Mouse (Mus musculus): Measurements from ENCODE around the gene Fam196b. TPM values are rescaled to one million over a fixed set of nuclear protein-coding genes. Genes with fewer than 3 reads are reported as not detected.

Fam196b gene
- polyA plus RNA-seq, 1 experiment from 2014 or later: 0.12 TPM

DNA sequence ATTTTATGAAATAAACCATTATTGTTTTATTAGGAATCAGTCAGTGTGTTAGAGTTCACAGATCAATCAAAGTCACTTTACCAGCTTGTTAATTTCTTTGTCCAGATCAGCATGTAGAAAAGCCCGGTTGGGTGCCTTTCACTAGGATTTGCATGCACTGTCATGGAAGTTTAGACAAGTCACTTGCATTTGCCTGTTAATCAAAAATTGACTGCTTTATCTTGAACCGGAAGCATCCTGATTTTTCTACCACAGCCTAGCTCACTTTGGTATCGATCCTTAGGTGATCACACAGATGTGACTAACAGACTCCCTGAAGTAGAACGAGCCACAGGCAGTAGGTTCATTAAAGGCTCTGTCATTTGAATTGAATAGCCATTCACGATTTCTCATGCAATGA, 761 bp downstream of the Fam196b start:
- TF ChIP-seq CTCF (IDR thresholded peaks at IDR 0.05; ENCODE audit: low read depth) (no peak), EP300 (optimal IDR thresholded peaks at IDR 0.05) (no peak)
- Histone ChIP-seq H3K27me3 (ENCODE audit: control insufficient read depth, insufficient read depth, low read length) (no peaks in the 10 kb centered on the region), H3K4me3 (ENCODE audit: low read depth, low read length) (no peak overlapping the region), H3K36me3 (ENCODE audit: control insufficient read depth, insufficient read depth, low read length) (no peaks in the 10 kb centered on the region), H3K27ac (replicated peaks) (no peak overlapping the region), H3K4me1 (replicated peaks; ENCODE audit: control insufficient read depth, insufficient read depth) (no peaks in the 10 kb centered on the region), H3K9me3 (ENCODE audit: control insufficient read depth, low read length) (no peaks in the 10 kb centered on the region), H3K9ac (ENCODE audit: low read length) (no peak overlapping the region), H3K4me2 (replicated peaks; ENCODE audit: low read depth) (no peak overlapping the region)
- 51% methylated on average over 5 of the region's 5 CpGs for WGBS
- ATAC-seq (ENCODE audit: low FRiP score, low TSS enrichment): no peak
- DNase-seq (ENCODE audit: low spot score): no peak

- no peaks in the 10 kb centered on the region for H3K36me3 ChIP-seq (ENCODE audit: control insufficient read depth, insufficient read depth, low read length)
- no peaks in the 10 kb centered on the region for H3K9me3 ChIP-seq (ENCODE audit: control insufficient read depth, low read length)
- H3K4me3 ChIP-seq (ENCODE audit: low read depth, low read length): no peak overlapping the region
- H3K27ac ChIP-seq (replicated peaks): no peak overlapping the region
- no peaks in the 10 kb centered on the region for H3K27me3 ChIP-seq (ENCODE audit: control insufficient read depth, insufficient read depth, low read length)
- no peak overlapping the region for H3K9ac ChIP-seq (ENCODE audit: low read length)
- H3K4me2 ChIP-seq (replicated peaks; ENCODE audit: low read depth): no peak overlapping the region
- no peak for ATAC-seq (ENCODE audit: low FRiP score, low TSS enrichment)
- no peak for DNase-seq (ENCODE audit: low spot score)
- TF ChIP-seq CTCF (IDR thresholded peaks at IDR 0.05; ENCODE audit: low read depth) (no peak), EP300 (optimal IDR thresholded peaks at IDR 0.05) (no peak)
- WGBS: 79% methylated on average over 10 of the region's 10 CpGs
- H3K4me1 ChIP-seq (replicated peaks; ENCODE audit: control insufficient read depth, insufficient read depth): no peaks in the 10 kb centered on the region
Observed at GRCm38 (mm10) chr11:34316176-34316575, 1.6 kb downstream of the Fam196b start.

DNA sequence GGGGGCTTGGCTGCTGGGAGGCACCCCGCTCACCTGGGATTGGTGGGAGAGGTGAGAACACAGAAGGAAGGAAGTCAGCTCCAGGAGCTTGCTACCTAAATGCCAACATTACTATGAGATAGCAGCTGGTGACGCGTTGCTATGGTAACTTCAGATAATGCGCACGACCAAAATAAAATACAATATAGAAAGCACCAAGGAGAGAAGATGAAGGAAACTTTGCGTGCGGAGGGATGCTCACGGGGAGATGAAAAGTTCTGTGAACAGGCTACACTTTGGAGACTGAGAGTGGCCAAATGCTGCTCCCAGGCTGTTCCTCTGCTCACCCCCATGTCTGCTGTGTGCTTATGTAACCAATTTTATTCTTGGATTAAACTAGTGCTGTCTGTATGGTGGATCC, 2.4 kb downstream of the Fam196b start:
- Histone ChIP-seq H3K4me2 (replicated peaks; ENCODE audit: low read depth) (no peak overlapping the region), H3K4me3 (ENCODE audit: low read depth, low read length) (no peak overlapping the region), H3K36me3 (ENCODE audit: control insufficient read depth, insufficient read depth, low read length) (no peaks in the 10 kb centered on the region), H3K9me3 (ENCODE audit: control insufficient read depth, low read length) (no peaks in the 10 kb centered on the region), H3K27me3 (ENCODE audit: control insufficient read depth, insufficient read depth, low read length) (no peaks in the 10 kb centered on the region), H3K27ac (replicated peaks) (no peak overlapping the region), H3K4me1 (replicated peaks; ENCODE audit: control insufficient read depth, insufficient read depth) (no peaks in the 10 kb centered on the region), H3K9ac (ENCODE audit: low read length) (no peak overlapping the region)
- no peak for ATAC-seq (ENCODE audit: low FRiP score, low TSS enrichment)
- TF ChIP-seq EP300 (optimal IDR thresholded peaks at IDR 0.05) (no peak), CTCF (IDR thresholded peaks at IDR 0.05; ENCODE audit: low read depth) (no peak)
- no peak for DNase-seq (ENCODE audit: low spot score)
- WGBS: 80% methylated on average over 8 of the region's 8 CpGs

- TF ChIP-seq EP300 (optimal IDR thresholded peaks at IDR 0.05) (no peak), CTCF (IDR thresholded peaks at IDR 0.05; ENCODE audit: low read depth) (no peak)
- H3K4me3 ChIP-seq (ENCODE audit: low read depth, low read length): no peak overlapping the region
- no peaks in the 10 kb centered on the region for H3K27me3 ChIP-seq (ENCODE audit: control insufficient read depth, insufficient read depth, low read length)
- no peak overlapping the region for H3K9ac ChIP-seq (ENCODE audit: low read length)
- no peaks in the 10 kb centered on the region for H3K9me3 ChIP-seq (ENCODE audit: control insufficient read depth, low read length)
- 65% methylated on average over 1 of the region's 1 CpGs for WGBS
- H3K4me1 ChIP-seq (replicated peaks; ENCODE audit: control insufficient read depth, insufficient read depth): no peaks in the 10 kb centered on the region
- H3K36me3 ChIP-seq (ENCODE audit: control insufficient read depth, insufficient read depth, low read length): no peaks in the 10 kb centered on the region
- ATAC-seq (ENCODE audit: low FRiP score, low TSS enrichment) (no peak), DNase-seq (ENCODE audit: low spot score) (no peak)
- no peak overlapping the region for H3K4me2 ChIP-seq (replicated peaks; ENCODE audit: low read depth)
- H3K27ac ChIP-seq (replicated peaks): no peak overlapping the region
Observed at GRCm38 (mm10) chr11:34319282-34319681, 4.7 kb downstream of the Fam196b start.

- Histone ChIP-seq H3K4me2 (replicated peaks; ENCODE audit: low read depth) (no peak overlapping the region), H3K36me3 (ENCODE audit: control insufficient read depth, insufficient read depth, low read length) (no peaks in the 10 kb centered on the region), H3K9me3 (ENCODE audit: control insufficient read depth, low read length) (no peaks in the 10 kb centered on the region), H3K27me3 (ENCODE audit: control insufficient read depth, insufficient read depth, low read length) (no peaks in the 10 kb centered on the region), H3K9ac (ENCODE audit: low read length) (no peak overlapping the region), H3K4me1 (replicated peaks; ENCODE audit: control insufficient read depth, insufficient read depth) (no peaks in the 10 kb centered on the region), H3K4me3 (ENCODE audit: low read depth, low read length) (no peak overlapping the region), H3K27ac (replicated peaks) (no peak overlapping the region)
- ATAC-seq (ENCODE audit: low FRiP score, low TSS enrichment): no peak; the same call in 1 of the 2 replicates
- DNase-seq (ENCODE audit: low spot score): no peak
- WGBS: 55% methylated on average over 8 of the region's 8 CpGs
- TF ChIP-seq CTCF (IDR thresholded peaks at IDR 0.05; ENCODE audit: low read depth) (no peak), EP300 (optimal IDR thresholded peaks at IDR 0.05) (no peak)
Observed at GRCm38 (mm10) chr11:34323664-34324063, 9.0 kb downstream of the Fam196b start.

DNA sequence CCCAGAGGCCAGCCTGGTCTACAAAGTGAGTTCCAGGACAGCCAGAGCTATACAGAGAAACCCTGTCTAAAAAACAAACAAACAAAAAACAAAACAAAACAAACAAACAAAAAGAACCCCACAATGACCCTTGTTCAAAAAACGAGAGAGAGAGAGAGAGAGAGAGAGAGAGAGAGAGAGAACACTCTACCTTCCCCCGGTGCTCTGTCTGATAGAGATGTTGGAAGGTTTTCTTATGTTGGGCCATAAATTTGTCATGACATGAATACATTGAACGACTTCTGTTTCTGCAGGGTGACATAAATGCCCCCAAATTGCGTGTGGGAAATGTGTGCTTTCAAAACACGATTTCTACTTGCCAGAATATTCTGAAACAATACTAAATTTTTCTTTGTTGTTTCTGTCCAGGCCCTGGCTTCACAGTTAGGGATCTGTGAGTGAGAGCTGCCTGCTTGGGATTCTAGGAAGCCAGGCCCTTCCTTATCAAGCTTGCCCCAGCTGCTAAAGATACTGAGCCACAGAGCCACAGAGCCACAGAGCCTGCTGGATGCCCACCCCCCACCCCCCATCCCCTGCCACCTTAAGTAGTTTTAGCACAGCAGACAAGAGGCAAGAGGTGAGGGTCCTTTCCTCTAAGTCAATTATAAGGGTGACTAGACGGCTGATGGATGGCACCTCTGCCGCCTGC, 17.9 kb downstream of the Fam196b start:
- Histone ChIP-seq H3K4me2 (replicated peaks; ENCODE audit: low read depth) (no peak overlapping the region), H3K9ac (ENCODE audit: low read length) (no peak overlapping the region), H3K36me3 (ENCODE audit: control insufficient read depth, insufficient read depth, low read length) (no peaks in the 10 kb centered on the region), H3K4me3 (ENCODE audit: low read depth, low read length) (no peak overlapping the region), H3K9me3 (ENCODE audit: control insufficient read depth, low read length) (no peaks in the 10 kb centered on the region), H3K4me1 (replicated peaks; ENCODE audit: control insufficient read depth, insufficient read depth) (no peaks in the 10 kb centered on the region), H3K27me3 (ENCODE audit: control insufficient read depth, insufficient read depth, low read length) (no peaks in the 10 kb centered on the region), H3K27ac (replicated peaks) (no peak overlapping the region)
- TF ChIP-seq CTCF (IDR thresholded peaks at IDR 0.05; ENCODE audit: low read depth) (no peak), EP300 (optimal IDR thresholded peaks at IDR 0.05) (no peak)
- WGBS: 59% methylated on average over 7 of the region's 7 CpGs
- ATAC-seq (ENCODE audit: low FRiP score, low TSS enrichment): no peak
- DNase-seq (ENCODE audit: low spot score): no peak
